Mouse (Mus musculus): ENCODE measurements around the gene Etv3.
"Not testable (repeated sequence)": the region's sequence is repeated elsewhere in the genome, so short reads cannot be mapped to it uniquely, and the experiment has no call there.

The Etv3 gene

GRCm38 (mm10) chr3:87518425-87518824 lies 6.8 kb upstream of the Etv3 start:
- DNase-seq (ENCODE audit: low spot score in 2 of 2), result no peak

- no peak for DNase-seq (ENCODE audit: low spot score in 2 of 2)
Observed at GRCm38 (mm10) chr3:87521126-87521525, 4.1 kb upstream of the Etv3 start.

GRCm38 (mm10) chr3:87521833-87522232 lies 3.4 kb upstream of the Etv3 start:
- no peak for DNase-seq (ENCODE audit: low spot score in 2 of 2)

- no peak for DNase-seq (ENCODE audit: low spot score in 2 of 2)
Observed at GRCm38 (mm10) chr3:87523701-87524100, 1.5 kb upstream of the Etv3 start.

GRCm38 (mm10) chr3:87525837-87526570 lies 797 bp downstream of the Etv3 start:
- DNase-seq (ENCODE audit: low spot score in 2 of 2), result peak in 1 of 2 experiments; percentile 34

- DNase-seq (ENCODE audit: low spot score in 2 of 2), result no peak
Observed at GRCm38 (mm10) chr3:87527139-87527538, 1.9 kb downstream of the Etv3 start.

- DNase-seq (ENCODE audit: low spot score in 2 of 2), result no peak
Observed at GRCm38 (mm10) chr3:87528021-87528420, 2.8 kb downstream of the Etv3 start.

GRCm38 (mm10) chr3:87528841-87529240 lies 3.6 kb downstream of the Etv3 start:
- DNase-seq (ENCODE audit: low spot score in 2 of 2), result no peak

- DNase-seq (ENCODE audit: low spot score in 2 of 2), result peak in 1 of 2 experiments; percentile 26
Observed at GRCm38 (mm10) chr3:87529568-87529967, 4.4 kb downstream of the Etv3 start.

GRCm38 (mm10) chr3:87530234-87530633 lies 5.0 kb downstream of the Etv3 start:
- no peak for DNase-seq (ENCODE audit: low spot score in 2 of 2)

GRCm38 (mm10) chr3:87533667-87534378 lies 8.6 kb downstream of the Etv3 start:
- DNase-seq (ENCODE audit: low spot score in 2 of 2), result peak in 1 of 2 experiments; percentile 39

- no peak for DNase-seq (ENCODE audit: low spot score in 2 of 2)
Observed at GRCm38 (mm10) chr3:87538034-87538433, 12.8 kb downstream of the Etv3 start.

- no peak for DNase-seq (ENCODE audit: low spot score in 2 of 2)
Observed at GRCm38 (mm10) chr3:87540028-87540675, 14.9 kb downstream of the Etv3 start.

- no peak for DNase-seq (ENCODE audit: low spot score in 2 of 2)
Observed at GRCm38 (mm10) chr3:87540714-87541113, 15.5 kb downstream of the Etv3 start.

- DNase-seq (ENCODE audit: low spot score in 2 of 2), result no peak
Observed at GRCm38 (mm10) chr3:87542481-87543215, 17.4 kb downstream of the Etv3 start.

- DNase-seq (ENCODE audit: low spot score in 2 of 2), result no peak
Observed at GRCm38 (mm10) chr3:87545554-87545953, 20.3 kb downstream of the Etv3 start.

- no peak for DNase-seq (ENCODE audit: low spot score in 2 of 2)
Observed at GRCm38 (mm10) chr3:87546291-87546721, 21.1 kb downstream of the Etv3 start.

- no peak for DNase-seq (ENCODE audit: low spot score in 2 of 2)
Observed at GRCm38 (mm10) chr3:87549908-87550307, 24.7 kb downstream of the Etv3 start.

- DNase-seq (ENCODE audit: low spot score in 2 of 2), result no peak
Observed at GRCm38 (mm10) chr3:87552327-87552726, 27.1 kb downstream of the Etv3 start.

- DNase-seq (ENCODE audit: low spot score in 2 of 2), result no peak
Observed at GRCm38 (mm10) chr3:87553196-87553935, 28.2 kb downstream of the Etv3 start.

GRCm38 (mm10) chr3:87554859-87555258 lies 29.7 kb downstream of the Etv3 start:
- not testable (repeated sequence) for DNase-seq (ENCODE audit: low spot score in 2 of 2)

Measured in urinary bladder, adult 18-20 months (tissue).